Mouse (Mus musculus) forebrain, embryonic 15.5 days (tissue): ENCODE results near the gene Sfxn3. TPM values are rescaled to one million over a fixed set of nuclear protein-coding genes. Genes with fewer than 3 reads are reported as not detected.

Experiments used
- ATAC-seq: fragments of 200-750 bp; cut with Nextera tagmentation; replicated peaks from 2 replicates; pipeline ENCODE4 v1.8.0; 2017; ENCODE audit warnings: mild to moderate bottlenecking, moderate TSS enrichment, moderate library complexity
- H3K27ac ChIP-seq: fragments of 300-500 bp; sonication (generic); replicated peaks from 2 replicates; pipeline ENCODE4 v1.5.1; 2015; ENCODE audit warnings: mild to moderate bottlenecking, inconsistent platforms
- H3K27me3 ChIP-seq: fragments of 300-500 bp; sonication (generic); 2 replicates; pipeline ENCODE4 v1.6.1; 2015; ENCODE audit warnings: inconsistent platforms
- H3K36me3 ChIP-seq: fragments of 300-500 bp; sonication (generic); 2 replicates; pipeline ENCODE4 v1.6.1; 2015; ENCODE audit warnings: mild to moderate bottlenecking, inconsistent platforms
- H3K4me1 ChIP-seq: fragments of 300-500 bp; sonication (generic); 2 replicates; pipeline ENCODE4 v1.6.1; 2015; ENCODE audit warnings: inconsistent platforms
- H3K4me2 ChIP-seq: fragments of 300-500 bp; sonication (generic); replicated peaks from 2 replicates; pipeline ENCODE4 v1.6.1; 2015; ENCODE audit warnings: mild to moderate bottlenecking, inconsistent platforms
- H3K4me3 ChIP-seq: fragments of 300-500 bp; sonication (generic); 2 replicates; pipeline ENCODE4 v1.5.1; 2015; ENCODE audit warnings: mild to moderate bottlenecking, inconsistent platforms
- H3K9ac ChIP-seq: fragments of 300-500 bp; sonication (generic); replicated peaks from 2 replicates; pipeline ENCODE4 v1.6.1; 2015; ENCODE audit warnings: mild to moderate bottlenecking, inconsistent platforms
- H3K9me3 ChIP-seq: fragments of 300-500 bp; sonication (generic); 2 replicates; pipeline ENCODE4 v1.6.1; 2016; ENCODE audit warnings: inconsistent platforms
- WGBS: fragments of 180-500 bp; shearing (Covaris S2); methylation state at CpG from one replicate; pipeline ENCODE4 v1.1.7; 2015; ENCODE audit warnings: mixed read lengths; 5-methylcytosine and 5-hydroxymethylcytosine counted together
- polyA plus RNA-seq: library from polyadenylated mRNA; unstranded; fragments of >200 nt; fragmentation: Nextera tagmentation; extraction: Ambion mirVana; gene quantifications from 2 replicates; pipeline ENCODE4 v1.2.1, GENCODE M21; 2015

Gene Sfxn3
- polyA plus RNA-seq, 1 experiment from 2014 or later = 65.0 TPM

DNA sequence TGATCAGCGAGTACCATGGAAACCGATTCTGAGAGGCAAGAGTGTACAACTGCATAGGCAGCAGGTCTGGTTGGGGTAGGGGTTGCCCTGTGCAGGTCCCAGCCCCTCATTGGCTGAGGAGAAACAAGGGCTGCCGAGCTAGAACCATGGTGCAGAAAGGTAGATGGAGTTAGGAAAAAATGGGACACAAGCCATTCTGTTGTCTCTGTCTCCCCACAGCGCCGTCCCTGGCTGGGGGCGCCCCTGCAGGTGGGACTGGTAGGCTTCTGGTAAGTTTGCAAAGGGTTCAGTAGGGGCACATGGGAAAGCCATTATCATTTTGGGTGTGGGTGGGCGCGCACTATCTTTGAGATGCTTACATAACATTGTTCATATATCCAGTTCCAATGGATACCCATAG is 6.1 kb downstream of the Sfxn3 start:
- H3K9ac ChIP-seq = no peak overlapping the region
- H3K36me3 ChIP-seq = peaks cover 41% of the 10 kb centered on the region
- no peaks in the 10 kb centered on the region for H3K27me3 ChIP-seq
- H3K4me1 ChIP-seq = peaks cover 42% of the 10 kb centered on the region
- H3K4me2 ChIP-seq = no peak overlapping the region
- ATAC-seq = no peak
- H3K27ac ChIP-seq = no peak overlapping the region
- no peaks in the 10 kb centered on the region for H3K9me3 ChIP-seq
- WGBS = 89% methylated on average over 8 of the region's 8 CpGs
- H3K4me3 ChIP-seq = no peak overlapping the region

DNA sequence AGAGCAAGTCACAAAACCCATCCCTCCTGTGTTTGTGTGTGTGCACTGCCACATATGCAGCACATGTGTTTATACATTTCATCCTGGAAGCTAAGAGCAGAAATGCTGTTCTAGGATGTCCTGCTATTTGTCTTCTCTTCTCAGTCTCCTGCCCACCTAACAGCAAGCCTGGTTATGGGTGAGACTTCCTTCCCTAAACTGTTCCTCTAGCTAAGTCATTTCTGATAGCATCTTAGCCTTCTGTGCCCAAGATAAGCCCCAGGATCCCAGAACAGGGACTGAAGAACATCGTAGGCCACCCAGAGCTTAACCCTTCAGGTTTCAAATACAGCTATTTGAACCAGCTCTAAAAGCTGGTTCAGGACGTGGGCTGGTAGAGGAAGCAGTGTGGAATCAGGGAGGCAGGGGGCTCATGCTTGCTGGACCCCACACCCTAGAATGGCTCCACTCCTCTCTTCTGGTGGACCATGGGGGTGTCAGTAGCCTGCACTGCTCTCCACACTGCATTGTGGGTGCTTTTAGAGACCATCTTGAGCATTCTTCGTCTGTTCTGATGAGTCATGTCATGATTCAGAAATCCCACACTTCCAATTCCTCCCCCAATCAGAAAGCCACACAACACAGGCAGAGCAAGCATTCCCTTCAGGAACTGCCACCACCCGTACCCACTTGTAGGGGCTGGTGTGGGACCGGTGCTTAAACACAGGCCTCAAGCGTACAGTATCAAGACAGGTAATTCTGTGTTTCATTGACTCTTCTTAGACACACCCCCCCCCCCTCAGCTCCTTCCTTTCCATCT is 7.8 kb downstream of the Sfxn3 start:
- H3K4me1 ChIP-seq = peaks cover 33% of the 10 kb centered on the region
- no peak overlapping the region for H3K9ac ChIP-seq

DNA sequence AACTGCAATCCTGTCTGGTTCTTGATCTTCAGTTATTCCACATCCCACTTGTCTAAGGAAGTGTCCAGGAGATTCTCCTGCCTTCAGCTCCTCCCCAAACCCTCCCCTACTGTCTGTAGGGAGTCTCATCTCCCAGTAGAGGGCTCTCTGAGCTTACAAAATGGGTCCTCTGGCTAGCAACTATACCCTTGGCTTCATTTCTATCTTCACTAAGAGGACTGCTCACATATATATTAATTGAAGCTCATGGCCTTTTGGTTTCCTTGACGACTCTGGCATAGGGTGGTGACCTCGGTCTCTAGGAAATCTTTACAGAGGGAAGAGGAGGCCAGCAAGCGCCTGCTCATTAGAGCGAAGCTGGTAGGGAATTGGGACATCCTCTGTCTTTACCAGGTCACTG is 9.1 kb downstream of the Sfxn3 start:
- Histone ChIP-seq H3K27ac (peak overlapping the region; percentile 99; the same call in 1 of the 2 replicates), H3K27me3 (no peaks in the 10 kb centered on the region), H3K9ac (no peak overlapping the region), H3K4me3 (no peak overlapping the region), H3K4me2 (no peak overlapping the region), H3K4me1 (peaks cover 24% of the 10 kb centered on the region), H3K9me3 (no peaks in the 10 kb centered on the region), H3K36me3 (peaks cover 33% of the 10 kb centered on the region)
- 50% methylated on average over 4 of the region's 4 CpGs for WGBS
- no peak for ATAC-seq

More for the DNA sequence above, 7.8 kb downstream of the Sfxn3 start:
- Histone ChIP-seq H3K4me3 (no peak overlapping the region), H3K27me3 (no peaks in the 10 kb centered on the region), H3K9me3 (no peaks in the 10 kb centered on the region), H3K36me3 (peaks cover 36% of the 10 kb centered on the region), H3K4me2 (no peak overlapping the region), H3K27ac (no peak overlapping the region)
- 87% methylated on average over 6 of the region's 6 CpGs for WGBS
- no peak for ATAC-seq

DNA sequence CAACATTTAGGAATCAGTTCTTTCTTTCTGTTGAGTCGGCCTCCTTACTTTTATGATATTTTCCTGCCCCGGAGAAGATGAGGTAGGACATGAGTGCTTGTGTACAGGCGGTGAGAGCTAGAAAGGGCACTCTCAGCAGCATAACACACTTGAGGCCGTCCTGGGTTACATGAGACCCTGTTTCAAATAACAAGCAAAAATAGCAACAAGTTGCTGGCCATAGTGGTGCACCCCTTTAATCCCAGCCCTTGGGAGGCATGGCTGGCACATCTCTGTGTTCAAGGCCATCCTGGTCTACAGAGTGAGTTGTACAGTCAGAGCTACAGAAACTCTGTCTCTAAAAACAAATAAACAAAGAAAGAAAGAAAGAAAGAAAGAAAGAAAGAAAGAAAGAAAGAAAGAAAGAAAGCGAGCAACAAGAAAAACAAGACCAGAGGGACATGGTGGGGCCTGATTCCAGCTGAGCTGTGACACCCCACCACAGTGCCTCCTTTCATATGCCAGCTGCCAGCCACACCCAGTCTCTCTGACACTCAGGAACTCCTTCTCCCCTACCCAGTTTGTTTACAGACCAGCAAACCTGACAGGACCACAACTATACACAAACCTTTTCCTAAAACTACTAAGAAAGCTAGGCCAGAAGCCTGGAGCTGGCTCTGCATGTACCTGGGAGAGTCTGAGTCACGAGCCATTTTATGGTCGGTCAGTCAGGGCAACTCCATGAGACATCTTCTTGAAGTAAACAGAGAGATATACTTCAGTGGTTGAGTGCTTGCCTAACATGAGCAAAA is 9.8 kb downstream of the Sfxn3 start:
- 87% methylated on average over 7 of the region's 7 CpGs for WGBS
- peak overlapping the region; percentile 99 for H3K27ac ChIP-seq
- no peak for ATAC-seq
- peaks cover 24% of the 10 kb centered on the region for H3K4me1 ChIP-seq
- H3K4me2 ChIP-seq = peak overlapping the region; percentile 68
- no peaks in the 10 kb centered on the region for H3K27me3 ChIP-seq
- no peak overlapping the region for H3K9ac ChIP-seq
- H3K36me3 ChIP-seq = peaks cover 28% of the 10 kb centered on the region
- no peaks in the 10 kb centered on the region for H3K9me3 ChIP-seq
- peak overlapping the region; percentile 53; the same call in 1 of the 2 replicates for H3K4me3 ChIP-seq

DNA sequence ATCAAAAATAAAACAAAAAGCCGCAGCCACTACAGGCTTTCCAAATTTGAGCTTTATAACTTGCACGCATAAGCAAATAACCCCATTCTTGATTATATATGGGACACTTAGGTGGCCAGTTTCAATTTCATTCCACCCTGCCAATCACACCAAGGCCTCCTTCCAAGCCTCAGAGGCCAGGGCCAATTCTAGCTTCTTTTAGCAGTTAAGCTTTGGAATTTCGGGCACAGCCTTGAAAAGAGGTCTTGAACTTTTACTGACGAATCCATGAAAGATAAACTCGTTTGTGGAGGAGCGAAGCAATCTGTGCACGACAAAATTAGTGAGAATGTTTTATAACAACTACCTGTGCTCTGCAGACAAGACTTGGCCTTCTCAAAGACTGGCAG is 10.4 kb downstream of the Sfxn3 start:
- Histone ChIP-seq H3K9me3 (no peaks in the 10 kb centered on the region), H3K4me2 (peak overlapping the region; percentile 68), H3K4me1 (peaks cover 24% of the 10 kb centered on the region), H3K4me3 (peak overlapping the region; percentile 53), H3K27ac (peak overlapping the region; percentile 99), H3K9ac (peak overlapping the region; percentile 78), H3K36me3 (peaks cover 24% of the 10 kb centered on the region), H3K27me3 (no peaks in the 10 kb centered on the region)
- 47% methylated on average over 7 of the region's 7 CpGs for WGBS
- no peak for ATAC-seq

DNA sequence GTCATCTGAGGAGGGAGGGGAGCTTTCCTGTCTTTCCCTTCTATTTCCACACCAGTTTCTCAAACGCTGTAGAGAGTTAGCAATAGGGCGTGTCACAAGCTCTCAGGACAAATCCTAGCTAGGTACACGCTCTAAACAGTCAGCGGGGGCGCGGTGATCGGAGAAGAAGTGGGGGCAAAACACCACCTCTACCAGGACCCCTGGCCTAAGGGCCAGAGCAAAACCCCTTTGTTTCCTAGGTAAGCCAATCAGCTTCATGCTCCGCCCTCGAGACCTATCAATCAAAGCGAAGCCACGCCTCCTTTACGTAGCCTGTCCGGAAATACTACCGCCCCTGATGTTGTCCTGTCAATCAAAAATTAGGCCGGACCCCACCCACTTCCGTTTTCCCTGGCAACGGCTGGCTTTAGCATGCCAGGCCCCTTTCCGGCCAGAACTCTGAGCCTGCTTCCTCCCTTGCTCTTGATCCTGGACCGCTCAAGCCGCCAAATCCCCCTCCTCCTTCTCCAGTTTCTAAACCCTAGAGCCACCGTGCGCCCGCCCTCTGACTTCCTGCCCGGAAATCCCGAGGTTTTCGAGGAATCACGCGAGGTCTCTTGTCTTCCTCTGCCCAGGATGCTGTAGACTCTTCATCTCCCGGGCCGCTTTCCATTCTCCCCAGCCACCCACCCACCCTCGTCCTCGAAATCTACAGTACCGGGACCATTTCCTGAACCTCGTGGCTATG is 11.0 kb downstream of the Sfxn3 start:
- peaks cover 24% of the 10 kb centered on the region for H3K4me1 ChIP-seq
- H3K4me3 ChIP-seq = peak overlapping the region; percentile 53
- H3K27ac ChIP-seq = peak overlapping the region; percentile 99
- ATAC-seq = peak; percentile 91
- peak overlapping the region; percentile 78 for H3K9ac ChIP-seq
- peaks cover 18% of the 10 kb centered on the region for H3K36me3 ChIP-seq
- peak overlapping the region; percentile 68 for H3K4me2 ChIP-seq
- WGBS = under 1% methylated on average over 34 of the region's 34 CpGs
- no peaks in the 10 kb centered on the region for H3K27me3 ChIP-seq
- no peaks in the 10 kb centered on the region for H3K9me3 ChIP-seq

DNA sequence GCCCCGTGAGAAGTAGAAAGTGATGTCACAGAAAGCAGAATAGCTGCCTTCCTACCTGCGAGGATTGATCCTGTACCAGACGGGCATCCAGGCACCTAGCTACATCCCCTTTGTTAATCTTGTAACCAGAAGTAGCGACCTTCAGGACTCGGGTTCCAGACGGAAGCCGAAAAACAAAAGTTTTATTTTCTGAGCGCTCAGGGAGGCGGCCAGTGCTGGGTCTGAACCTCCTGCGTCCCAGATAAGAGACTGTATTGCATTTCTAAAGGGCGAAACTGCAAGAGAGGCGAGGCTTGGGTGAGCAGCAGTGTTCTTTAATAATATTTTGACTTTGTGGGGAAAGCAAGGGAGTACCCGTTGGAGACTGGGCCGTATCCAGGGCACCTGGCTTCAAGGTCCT is 11.5 kb downstream of the Sfxn3 start:
- H3K36me3 ChIP-seq = peaks cover 12% of the 10 kb centered on the region
- peak overlapping the region; percentile 99 for H3K27ac ChIP-seq
- H3K4me1 ChIP-seq = peaks cover 24% of the 10 kb centered on the region
- WGBS = 1% methylated on average over 14 of the region's 14 CpGs
- H3K4me3 ChIP-seq = peak overlapping the region; percentile 53
- H3K27me3 ChIP-seq = 0 out of 2 replicates have a peak, but pooled peaks cover under 1% of the 10 kb centered on the region
- no peaks in the 10 kb centered on the region for H3K9me3 ChIP-seq
- peak overlapping the region; percentile 68 for H3K4me2 ChIP-seq
- peak overlapping the region; percentile 78 for H3K9ac ChIP-seq
- 0 out of 2 replicates have a peak, but pooled peaks have one; percentile 0 for ATAC-seq

DNA sequence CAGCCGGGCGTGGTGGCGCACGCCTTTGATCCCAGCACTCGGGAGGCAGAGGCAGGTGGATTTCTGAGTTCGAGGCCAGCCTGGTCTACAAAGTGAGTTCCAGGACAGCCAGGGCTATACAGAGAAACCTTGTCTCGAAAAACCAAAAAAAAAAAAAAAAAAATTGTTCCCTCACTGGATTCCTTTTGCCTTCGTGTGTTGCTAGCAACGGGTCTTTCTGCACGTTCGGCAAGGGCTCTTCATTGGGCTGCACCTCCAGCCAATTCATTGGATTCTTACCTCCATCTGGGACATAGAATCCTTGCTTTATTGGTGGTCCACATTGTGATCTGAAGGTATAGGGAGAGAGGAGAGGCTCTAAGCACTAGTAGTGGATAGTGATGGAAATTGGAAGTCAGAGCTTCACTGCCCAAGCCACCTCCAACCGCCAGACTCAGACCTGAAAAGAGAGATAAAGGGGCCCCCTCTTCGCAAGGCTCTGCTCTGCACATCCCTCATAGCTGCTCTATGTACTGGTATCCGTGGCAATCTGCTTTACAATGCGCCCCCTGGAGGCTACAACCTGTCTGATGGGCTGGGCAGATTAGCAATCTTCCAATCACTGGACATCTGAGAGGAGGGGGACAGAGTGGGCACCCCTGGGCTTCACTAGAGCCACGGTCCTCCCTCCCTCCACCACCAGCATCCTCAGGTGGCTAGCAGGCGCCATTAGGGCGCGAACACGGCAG is 16.4 kb downstream of the Sfxn3 start:
- ATAC-seq = peak; percentile 58; the same call in 1 of the 2 replicates
- 42% methylated on average over 20 of the region's 20 CpGs for WGBS
- H3K4me3 ChIP-seq = no peak overlapping the region; the same call in 1 of the 2 replicates
- H3K27ac ChIP-seq = no peak overlapping the region
- peaks cover 14% of the 10 kb centered on the region for H3K4me1 ChIP-seq
- no peaks in the 10 kb centered on the region for H3K9me3 ChIP-seq
- H3K4me2 ChIP-seq = peak overlapping the region; percentile 22; the same call in 1 of the 2 replicates
- H3K9ac ChIP-seq = 0 out of 2 replicates have a peak overlapping the region, but pooled peaks have one; percentile 9
- peaks cover 46% of the 10 kb centered on the region for H3K27me3 ChIP-seq
- no peaks in the 10 kb centered on the region for H3K36me3 ChIP-seq

DNA sequence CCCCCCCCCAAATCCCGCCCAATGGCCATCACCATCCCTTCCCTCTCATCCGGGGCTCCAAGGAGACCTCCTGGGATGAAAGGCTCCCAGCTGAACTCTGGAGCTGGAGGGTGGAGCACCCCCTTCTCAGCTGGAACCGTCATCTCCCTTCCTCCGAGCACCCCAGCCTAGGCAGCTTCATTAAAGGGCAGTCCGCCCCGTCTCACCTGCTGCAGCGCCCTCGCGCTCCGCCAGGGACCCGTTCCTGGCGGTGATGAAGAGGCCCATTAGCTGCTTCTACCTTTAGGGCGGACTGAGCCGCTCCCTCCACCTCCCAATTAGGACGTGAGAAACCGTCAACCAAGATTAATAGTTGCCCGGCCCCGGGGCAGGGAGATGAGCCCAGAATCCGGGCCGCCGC is 17.9 kb downstream of the Sfxn3 start:
- Histone ChIP-seq H3K27me3 (peaks cover 56% of the 10 kb centered on the region), H3K9me3 (no peaks in the 10 kb centered on the region), H3K4me3 (no peak overlapping the region), H3K4me1 (0 out of 2 replicates have a peak, but pooled peaks cover 6% of the 10 kb centered on the region), H3K9ac (no peak overlapping the region), H3K36me3 (no peaks in the 10 kb centered on the region), H3K27ac (no peak overlapping the region), H3K4me2 (no peak overlapping the region)
- no peak for ATAC-seq
- WGBS = 5% methylated on average over 21 of the region's 21 CpGs

DNA sequence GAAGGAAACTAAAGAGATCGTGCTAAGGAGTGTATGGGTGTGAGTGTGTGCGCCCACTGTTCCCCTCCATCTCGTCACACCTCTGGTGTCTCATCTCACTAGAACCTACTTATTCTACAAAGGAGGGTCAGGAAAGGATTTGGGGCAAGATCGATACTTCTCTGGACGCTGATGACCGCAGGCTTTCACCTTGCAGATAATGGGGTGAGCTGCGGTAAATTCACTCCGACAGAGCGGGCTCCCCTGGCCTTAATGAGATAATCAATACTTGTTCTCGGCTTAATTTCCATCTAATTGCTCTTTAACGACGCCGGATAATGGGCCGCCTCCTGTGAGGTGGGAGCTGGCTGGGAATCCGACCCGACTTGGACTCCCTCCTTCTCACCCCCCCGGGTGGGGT is 19.9 kb downstream of the Sfxn3 start:
- no peaks in the 10 kb centered on the region for H3K9me3 ChIP-seq
- ATAC-seq = no peak
- WGBS = 6% methylated on average over 17 of the region's 17 CpGs
- no peaks in the 10 kb centered on the region for H3K36me3 ChIP-seq
- no peak overlapping the region for H3K27ac ChIP-seq
- H3K9ac ChIP-seq = no peak overlapping the region
- 0 out of 2 replicates have a peak, but pooled peaks cover 6% of the 10 kb centered on the region for H3K4me1 ChIP-seq
- H3K27me3 ChIP-seq = peaks cover 56% of the 10 kb centered on the region
- H3K4me2 ChIP-seq = no peak overlapping the region
- no peak overlapping the region for H3K4me3 ChIP-seq
